Mouse (Mus musculus) ES-Bruce4 (cell line): Measurements from ENCODE around the gene Iqca.

Experiments used
- CTCF ChIP-seq: IDR thresholded peaks from one replicate; pipeline ENCODE4 v1.8.1; 2011; ENCODE audit warnings: low read depth, low read length
- EP300 ChIP-seq: IDR thresholded peaks from 2 replicates; pipeline ENCODE4 v1.6.1; 2011; ENCODE audit warnings: low read depth, low read length; ENCODE audit not compliant: insufficient read depth
- POLR2A ChIP-seq: IDR thresholded peaks from one replicate; pipeline ENCODE4 v1.8.1; 2011; ENCODE audit warnings: low read length; ENCODE audit not compliant: insufficient read depth

GRCm38 (mm10) chr1:90164319-90164718 lies 11.1 kb upstream of the Iqca start:
- TF ChIP-seq CTCF (no peak), EP300 (no peak), POLR2A (no peak)
